ENCODE assay signal across 14 mouse cellular contexts in the genomic region with DNA sequence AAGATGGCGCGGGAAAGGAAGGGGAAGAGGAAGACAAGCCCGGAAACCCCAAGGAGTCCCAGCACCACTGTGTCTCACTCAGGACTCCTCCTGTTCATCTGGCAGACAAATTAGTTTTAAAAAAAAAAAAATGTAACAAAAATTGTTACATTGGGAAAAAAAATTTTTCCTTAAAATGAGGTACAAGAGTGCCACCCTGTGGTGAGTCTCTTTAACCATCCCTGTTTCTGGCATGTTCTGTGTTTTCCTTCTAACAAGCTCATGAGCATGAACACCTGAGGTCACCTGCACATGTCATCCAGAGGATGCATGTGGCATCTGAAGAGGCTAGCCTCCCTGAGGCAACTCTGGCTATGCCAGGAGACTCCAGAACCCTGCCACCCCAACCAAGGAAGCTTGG. TPM values are rescaled to one million over a fixed set of nuclear protein-coding genes. Genes with fewer than 3 reads are reported as not detected.
A peak's percentile ranks its signal among the peaks of the same experiment; 100 is the strongest.
DNase-seq lines count a peak whose midpoint lies in the region; ATAC-seq and TF ChIP-seq lines count a peak whose summit lies in the region.
"Had no signal": no experiment of that assay in that cellular context is flagged by ENCODE, and none has a peak within 500 bp of the region (broad histone marks: within the 10 kb centered on the region; RNA-seq: fewer than 3 reads in every experiment).

No protein-coding gene starts in this region.

- TF ChIP-seq RAD21 in CH12.LX (IDR thresholded peaks at IDR 0.05; ENCODE audit: low read depth, low read length) = peak; percentile 27

- H3K79me2 ChIP-seq in CH12.LX (replicated peaks; ENCODE audit: control insufficient read depth, extremely low read depth, insufficient read depth, poor library complexity, severe bottlenecking) = no peaks in the 10 kb centered on the region

- dilution Hi-C loops in CH12.LX (cut with MboI; ENCODE audit: extremely low pct_ligation_motif_present, extremely low pct_unique_long_range_greater_than_20kb, low sequenced_read_pairs) = no loop called here

- H3K4me2 ChIP-seq in embryonic facial prominence, embryonic 11.5 days (ENCODE audit: low read depth, low read length) = no peak overlapping the region
- no peak overlapping the region for H3K4me2 ChIP-seq in CH12.LX (ENCODE audit: insufficient read depth, low read depth, poor library complexity, severe bottlenecking)
- H3K4me2 ChIP-seq: kidney, embryonic 15.5 days; neural tube, embryonic 13.5 days had no signal

- TF ChIP-seq CTCF in left cerebral cortex, adult 2 months (IDR thresholded peaks at IDR 0.05) = peak; percentile 53
- TF ChIP-seq CTCF in CH12.LX (conservative IDR thresholded peaks at IDR 0.05 in 1 of 2, IDR thresholded peaks at IDR 0.05 in 1 of 2; ENCODE audit: low read depth in 2 of 2, low read length in 2 of 2) = peak in 1 of 2 experiments; percentile 46; a peak in 1 of 4 replicates
- TF ChIP-seq CTCF in gastrocnemius, adult 2 months (IDR thresholded peaks at IDR 0.05) = no peak

- ATAC-seq in embryonic facial prominence, embryonic 11.5 days (replicated peaks; ENCODE audit: insufficient number of reproducible peaks, low FRiP score, low TSS enrichment, low read depth) = no peak

- no peaks in the 10 kb centered on the region for H3K36me3 ChIP-seq in embryonic facial prominence, embryonic 11.5 days (replicated peaks; ENCODE audit: control insufficient read depth, insufficient read depth, low read depth, low read length)
- H3K36me3 ChIP-seq in embryonic facial prominence, embryonic 10.5 days (replicated peaks) = peaks cover 14% of the 10 kb centered on the region
- peaks cover 7 to 20% of the 10 kb centered on the region in 2 experiments for H3K36me3 ChIP-seq in CH12.LX (replicated peaks in 1 of 2; ENCODE audit: control insufficient read depth in 1 of 2, insufficient read depth in 1 of 2, low read length in 1 of 2)

- no peaks in the 10 kb centered on the region for H3K27me3 ChIP-seq in embryonic facial prominence, embryonic 11.5 days (ENCODE audit: control insufficient read depth, insufficient read depth, low read length)
- no peaks in the 10 kb centered on the region for H3K27me3 ChIP-seq in embryonic facial prominence, embryonic 10.5 days (replicated peaks; ENCODE audit: low read depth, poor library complexity, severe bottlenecking)
- H3K27me3 ChIP-seq in CH12.LX (replicated peaks) = peaks cover 13% of the 10 kb centered on the region
- H3K27me3 ChIP-seq: kidney, embryonic 15.5 days; neural tube, embryonic 13.5 days had no signal

- in situ Hi-C loops in CH12.LX (cut with MboI; ENCODE audit: low pct_ligation_motif_present, low pct_unique_long_range_greater_than_20kb, low sequenced_read_pairs) = loop anchor here (25.0 kb wide), 1 partner anchor 1348 kb away; no protein-coding TSS in a partner anchor

- H3K4me3 ChIP-seq in embryonic facial prominence, embryonic 11.5 days (ENCODE audit: low read depth, low read length) = no peak overlapping the region
- H3K4me3 ChIP-seq in embryonic facial prominence, embryonic 10.5 days = no peak overlapping the region
- no peak overlapping the region for H3K4me3 ChIP-seq in left cerebral cortex, adult 2 months
- no peak overlapping the region for H3K4me3 ChIP-seq in CH12.LX (replicated peaks in 1 of 3; ENCODE audit: low read depth in 2 of 3, low read length in 2 of 3, poor library complexity in 1 of 3)
- no peak overlapping the region for H3K4me3 ChIP-seq in gastrocnemius, adult 2 months
- H3K4me3 ChIP-seq: kidney, embryonic 15.5 days; neural tube, embryonic 13.5 days had no signal

- no peak for TF ChIP-seq EP300 in CH12.LX (IDR thresholded peaks at IDR 0.05; ENCODE audit: low read length)

- no peaks in the 10 kb centered on the region for H3K4me1 ChIP-seq in embryonic facial prominence, embryonic 11.5 days (ENCODE audit: control insufficient read depth, insufficient read depth, low read length)
- H3K4me1 ChIP-seq in embryonic facial prominence, embryonic 10.5 days = no peaks in the 10 kb centered on the region
- H3K4me1 ChIP-seq in CH12.LX (ENCODE audit: control insufficient read depth in 1 of 2, insufficient read depth in 2 of 2) = no peaks in the 10 kb centered on the region
- H3K4me1 ChIP-seq: kidney, embryonic 15.5 days had no signal

- 99% methylated on average over 3 of the region's 3 CpGs for WGBS in embryonic facial prominence, embryonic 11.5 days
- 88% methylated on average over 3 of the region's 3 CpGs for WGBS in embryonic facial prominence, embryonic 10.5 days

- peak; percentile 49 for DNase-seq in embryonic facial prominence, embryonic 11.5 days (ENCODE audit: low spot score)
- no peak for DNase-seq in embryonic facial prominence, embryonic 10.5 days (ENCODE audit: low spot score)
- no peak for DNase-seq in left cerebral cortex, adult 2 months (ENCODE audit: extremely low spot score in 1 of 2, low spot score in 2 of 2)
- no peak for DNase-seq in left cerebral cortex, adult 8-10 months (ENCODE audit: low spot score in 2 of 2)
- no peak for DNase-seq in CH12.LX (ENCODE audit: extremely low read depth)
- peak; percentile 24 for DNase-seq in adipocyte (ENCODE audit: low spot score)
- DNase-seq in gastrocnemius, adult 2 months = no peak
- no peak for DNase-seq in frontal cortex, adult 2 months (ENCODE audit: extremely low spot score in 1 of 2, low spot score in 1 of 2)
- DNase-seq: adrenal gland, adult 2 months; heart, adult 11 months; lung, postnatal 4 days had no signal

- no peaks in the 10 kb centered on the region for H3K9me3 ChIP-seq in embryonic facial prominence, embryonic 11.5 days (replicated peaks; ENCODE audit: control insufficient read depth, low read length)
- no peaks in the 10 kb centered on the region for H3K9me3 ChIP-seq in embryonic facial prominence, embryonic 10.5 days
- no peaks in the 10 kb centered on the region for H3K9me3 ChIP-seq in CH12.LX (replicated peaks; ENCODE audit: low read length)
- H3K9me3 ChIP-seq: kidney, embryonic 15.5 days; neural tube, embryonic 13.5 days had no signal

- intact Hi-C loops in left cerebral cortex, adult 2 months (cut with DNase I) = no loop called here
- intact Hi-C loops in gastrocnemius, adult 2 months (cut with DNase I) = no loop called here

- no peak overlapping the region for H3K27ac ChIP-seq in embryonic facial prominence, embryonic 11.5 days (replicated peaks; ENCODE audit: low read depth, low read length)
- H3K27ac ChIP-seq in embryonic facial prominence, embryonic 10.5 days (replicated peaks) = no peak overlapping the region
- H3K27ac ChIP-seq in left cerebral cortex, adult 2 months = no peak overlapping the region
- no peak overlapping the region for H3K27ac ChIP-seq in CH12.LX (ENCODE audit: insufficient read depth, low read depth)
- no peak overlapping the region for H3K27ac ChIP-seq in gastrocnemius, adult 2 months
- H3K27ac ChIP-seq: kidney, embryonic 15.5 days; liver, embryonic 14.5 days; neural tube, embryonic 13.5 days had no signal

- TF ChIP-seq POLR2A in CH12.LX (IDR thresholded peaks at IDR 0.05; ENCODE audit: low read depth, low read length) = no peak

- H3K9ac ChIP-seq in embryonic facial prominence, embryonic 11.5 days (replicated peaks; ENCODE audit: low read length) = no peak overlapping the region
- no peak overlapping the region for H3K9ac ChIP-seq in CH12.LX (ENCODE audit: insufficient read depth, low read depth)
- H3K9ac ChIP-seq: kidney, embryonic 15.5 days; liver, embryonic 14.5 days; neural tube, embryonic 13.5 days had no signal

TF ChIP-seq in CH12.LX, 34 proteins besides CTCF, POLR2A, EP300 and RAD21:
- TF ChIP-seq RCOR1 (conservative IDR thresholded peaks at IDR 0.05; ENCODE audit: low read depth, low read length) (no peak), TCF12 (IDR thresholded peaks at IDR 0.05; ENCODE audit: low read depth, low read length) (no peak), ZNF384 (IDR thresholded peaks at IDR 0.05; ENCODE audit: low read depth, low read length) (peak; percentile 55)
TF ChIP-seq in CH12.LX: peak in this region for 1.

RNA-seq across cellular contexts. Expression of a gene that starts 10.9 kb away (rescaled TPM):
- polyA plus RNA-seq in embryonic facial prominence, embryonic 11.5 days (2014; fragmentation: Nextera tagmentation; extraction: Ambion mirVana) = 64.5 and 72.0 TPM in 2 replicates
- 49.3 and 51.5 TPM in 2 replicates for polyA plus RNA-seq in embryonic facial prominence, embryonic 10.5 days (2016; fragmentation: Nextera tagmentation; extraction: Ambion mirVana)
- total RNA-seq in left cerebral cortex, adult 2 months (2021) = 10 to 100 TPM; 63.3 to 69.5 TPM
- total RNA-seq in left cerebral cortex, adult 8-10 months (2022) = 10 to 100 TPM; 72.2 to 79.4 (median 77.6) TPM
- total RNA-seq in CH12.LX (2012; rRNA removed) = 24.3 and 28.9 TPM in 2 replicates
- total RNA-seq in CH12.LX (2014; rRNA removed) = 54.1 and 56.3 TPM in 2 replicates
- polyA plus RNA-seq in CH12.LX (2012; ENCODE audit: insufficient read length, low read depth) = 39.6 and 46.0 TPM in 2 replicates
- 10 to 100 TPM; 42.5 to 43.5 TPM for total RNA-seq in gastrocnemius, adult 2 months (2021)
- 62.3 and 64.9 TPM in 2 replicates for polyA plus RNA-seq in frontal cortex, adult 2 months (2012; rRNA removed)

RNA-seq across cellular contexts. Expression of a gene that starts 11.0 kb away (rescaled TPM):
- polyA plus RNA-seq in embryonic facial prominence, embryonic 11.5 days (2014; fragmentation: Nextera tagmentation; extraction: Ambion mirVana) = 12.4 and 13.6 TPM in 2 replicates
- polyA plus RNA-seq in embryonic facial prominence, embryonic 10.5 days (2016; fragmentation: Nextera tagmentation; extraction: Ambion mirVana) = 10.4 and 11.4 TPM in 2 replicates
- total RNA-seq in left cerebral cortex, adult 2 months (2021) = 10 to 100 TPM; 39.6 to 44.7 TPM
- total RNA-seq in left cerebral cortex, adult 8-10 months (2022) = 10 to 100 TPM; 42.0 to 47.8 (median 44.3) TPM
- total RNA-seq in CH12.LX (2012; rRNA removed) (3.6 and 5.1 TPM in 2 replicates), CH12.LX (2014; rRNA removed) (3.2 and 4.2 TPM in 2 replicates)
- 5.2 and 6.6 TPM in 2 replicates for polyA plus RNA-seq in CH12.LX (2012; ENCODE audit: insufficient read length, low read depth)
- 10 to 100 TPM; 29.6 to 31.8 TPM for total RNA-seq in gastrocnemius, adult 2 months (2021)
- 94.0 and 97.6 TPM in 2 replicates for polyA plus RNA-seq in frontal cortex, adult 2 months (2012; rRNA removed)

Comparison
In these comparisons a context has a peak if more than half of its experiments do, and no peak if none do; other contexts are left out.
1. DNase-seq: peak in embryonic facial prominence, embryonic 11.5 days (single experiment) and adipocyte (single experiment); none in embryonic facial prominence, embryonic 10.5 days (single experiment), left cerebral cortex, adult 2 months (0 of 2), left cerebral cortex, adult 8-10 months (0 of 2), CH12.LX (single experiment), gastrocnemius, adult 2 months (single experiment) and frontal cortex, adult 2 months (0 of 2).
2. RNA of a gene that starts 11.0 kb away (total RNA-seq): 42.0 to 47.8 TPM in left cerebral cortex, adult 8-10 months, 39.6 to 44.7 TPM in left cerebral cortex, adult 2 months and 29.6 to 31.8 TPM in gastrocnemius, adult 2 months; 3.2 to 5.1 TPM in CH12.LX; every median in the first group is over 4 times any median in the second.